Mouse (Mus musculus) frontal cortex, postnatal 14 days (tissue): Measurements from ENCODE around the gene Olfr156.
"Not testable (repeated sequence)": the region's sequence is repeated elsewhere in the genome, so short reads cannot be mapped to it uniquely, and the experiment has no call there.

Source experiments
- DNase-seq, 2 experiments: peaks; one replicate each; pipeline ENCODE4 v3.0.0; 2022; ENCODE audit warnings: low spot score in 2 of 2

Gene Olfr156

GRCm38 (mm10) chr4:43823845-43824337, at the start of gene Olfr156:
Gene Olfr156, minus strand, starts transcription at chr4:43823895.
- DNase-seq = peak in 1 of 2 experiments; percentile 9

- no peak for DNase-seq
These were observed 46.1 kb upstream of the Olfr156 start for GRCm38 (mm10) chr4:43869821-43870220.

GRCm38 (mm10) chr4:43863298-43863697, 39.6 kb upstream of the Olfr156 start:
- no peak for DNase-seq

- peak; percentile 33 to 65 for DNase-seq
These were observed 37.2 kb upstream of the Olfr156 start for GRCm38 (mm10) chr4:43860744-43861519.

- no peak for DNase-seq
These were observed 36.2 kb upstream of the Olfr156 start for GRCm38 (mm10) chr4:43859886-43860285.

GRCm38 (mm10) chr4:43854101-43854500, 30.4 kb upstream of the Olfr156 start:
- no peak for DNase-seq

GRCm38 (mm10) chr4:43851265-43851664, 27.6 kb upstream of the Olfr156 start, which contains the start of gene Olfr155:
Gene Olfr155, plus strand, starts transcription at chr4:43851565.
- DNase-seq = no peak

- no peak for DNase-seq
These were observed 16.4 kb upstream of the Olfr156 start, which contains the start of gene Olfr157 for GRCm38 (mm10) chr4:43840101-43840500. Gene Olfr157, minus strand, starts transcription at chr4:43840201.

- no peak for DNase-seq
These were observed 14.6 kb upstream of the Olfr156 start for GRCm38 (mm10) chr4:43838326-43838725.

- no peak for DNase-seq
These were observed 11.1 kb upstream of the Olfr156 start for GRCm38 (mm10) chr4:43834749-43835148.

GRCm38 (mm10) chr4:43833752-43834151, 10.1 kb upstream of the Olfr156 start:
- DNase-seq = no peak

- no peak for DNase-seq
These were observed 8.3 kb upstream of the Olfr156 start for GRCm38 (mm10) chr4:43832031-43832430.

- DNase-seq = no peak
These were observed 5.1 kb upstream of the Olfr156 start for GRCm38 (mm10) chr4:43828806-43829205.

- no peak for DNase-seq
These were observed 672 bp downstream of the Olfr156 start for GRCm38 (mm10) chr4:43822896-43823550.

GRCm38 (mm10) chr4:43798936-43799335, 24.8 kb downstream of the Olfr156 start:
- DNase-seq = no peak

- DNase-seq = not testable (repeated sequence)
These were observed 27.9 kb downstream of the Olfr156 start for GRCm38 (mm10) chr4:43795844-43796243.

- no peak for DNase-seq
These were observed 28.4 kb downstream of the Olfr156 start for GRCm38 (mm10) chr4:43795296-43795695.

GRCm38 (mm10) chr4:43772304-43772703, 51.4 kb downstream of the Olfr156 start:
- no peak for DNase-seq

GRCm38 (mm10) chr4:43771626-43772025, 52.1 kb downstream of the Olfr156 start:
- DNase-seq = no peak

- DNase-seq = no peak
These were observed 52.8 kb downstream of the Olfr156 start, which contains the start of gene Olfr159 for GRCm38 (mm10) chr4:43770909-43771308. Gene Olfr159, minus strand, starts transcription at chr4:43771009.
